Mouse (Mus musculus) erythroblast, embryonic 14.5 days (primary cell): ENCODE data around the gene Klhl22.

Experiments used
- GATA1 ChIP-seq: IDR thresholded peaks from 2 replicates; pipeline ENCODE4 v1.6.1; 2012; ENCODE audit warnings: low read length, inconsistent platforms, mixed read lengths
- TAL1 ChIP-seq: IDR thresholded peaks from 3 replicates; pipeline ENCODE4 v1.6.1; 2012; ENCODE audit warnings: low read length, inconsistent platforms, mixed read lengths

DNA sequence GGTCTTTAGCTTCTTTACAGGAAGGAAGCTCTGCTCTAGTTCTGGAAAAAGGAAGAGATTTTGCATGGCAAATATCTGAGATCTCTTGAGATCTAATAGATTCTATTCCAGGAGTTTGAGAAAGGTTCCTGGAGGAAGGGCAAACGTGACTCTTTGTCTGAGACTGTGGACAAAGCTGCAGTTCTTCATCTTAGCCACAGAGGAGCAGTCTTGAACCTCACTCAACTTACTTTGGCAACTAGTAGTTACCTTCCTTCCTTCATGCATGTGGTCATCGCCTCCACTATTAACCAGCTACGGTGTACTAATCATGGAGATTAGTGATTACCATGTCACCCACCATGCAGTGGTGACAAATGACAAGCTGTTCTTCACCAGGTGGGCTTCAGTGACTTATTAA, 25.9 kb downstream of the Klhl22 start:
- TF ChIP-seq GATA1 (no peak), TAL1 (no peak)
